Mouse (Mus musculus) mesoderm, embryonic 11.5 days (tissue): Measurements from ENCODE around the gene Ace2.

ENCODE experiments used
- DNase-seq: peaks from one replicate; pipeline ENCODE4 v3.0.0-alpha.2; 2012; ENCODE audit warnings: low read depth, low spot score

Ace2 gene

DNA sequence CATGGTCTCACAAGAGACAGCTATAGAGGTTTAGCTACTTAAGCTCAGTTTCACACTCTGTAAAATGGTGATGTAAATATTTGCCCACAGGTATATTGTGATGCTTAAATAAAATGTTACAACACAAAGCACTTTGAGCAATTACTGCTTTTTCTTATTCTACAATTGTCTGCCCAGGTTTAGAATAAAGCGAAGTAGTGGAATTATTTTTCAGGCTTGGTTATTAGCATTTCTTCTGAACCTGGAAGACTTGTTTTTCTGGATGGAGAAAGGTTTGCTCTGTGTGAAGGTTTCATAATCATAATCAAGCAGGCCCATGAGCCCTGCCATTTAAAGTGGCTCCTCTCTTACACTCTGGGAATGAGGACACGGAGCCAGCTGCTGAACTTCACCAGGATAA is at the start of gene Ace2:
Gene Ace2, plus strand, starts transcription at position 301 of the 400 bp plus-strand sequence.
- no peak for DNase-seq

DNA sequence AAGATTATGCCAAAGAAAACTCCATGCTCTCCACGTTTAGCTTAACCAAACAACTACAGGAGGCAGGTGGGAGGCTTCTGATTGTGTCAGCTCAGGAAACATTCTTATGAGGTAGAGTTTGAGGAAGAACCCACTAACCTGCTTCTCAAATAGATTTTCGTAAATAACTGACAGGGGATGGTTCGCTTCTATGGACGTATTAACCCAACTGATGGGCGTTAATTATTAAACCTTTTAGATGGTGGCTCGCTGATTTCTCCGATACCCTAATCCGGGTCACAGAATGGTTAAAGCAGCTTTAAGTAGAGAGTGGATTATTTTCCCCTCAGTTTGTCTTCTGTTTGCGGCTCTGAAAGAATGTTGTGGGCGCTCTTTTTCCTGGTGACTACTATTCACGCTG is 49.2 kb upstream of the Ace2 start:
- no peak for DNase-seq

DNA sequence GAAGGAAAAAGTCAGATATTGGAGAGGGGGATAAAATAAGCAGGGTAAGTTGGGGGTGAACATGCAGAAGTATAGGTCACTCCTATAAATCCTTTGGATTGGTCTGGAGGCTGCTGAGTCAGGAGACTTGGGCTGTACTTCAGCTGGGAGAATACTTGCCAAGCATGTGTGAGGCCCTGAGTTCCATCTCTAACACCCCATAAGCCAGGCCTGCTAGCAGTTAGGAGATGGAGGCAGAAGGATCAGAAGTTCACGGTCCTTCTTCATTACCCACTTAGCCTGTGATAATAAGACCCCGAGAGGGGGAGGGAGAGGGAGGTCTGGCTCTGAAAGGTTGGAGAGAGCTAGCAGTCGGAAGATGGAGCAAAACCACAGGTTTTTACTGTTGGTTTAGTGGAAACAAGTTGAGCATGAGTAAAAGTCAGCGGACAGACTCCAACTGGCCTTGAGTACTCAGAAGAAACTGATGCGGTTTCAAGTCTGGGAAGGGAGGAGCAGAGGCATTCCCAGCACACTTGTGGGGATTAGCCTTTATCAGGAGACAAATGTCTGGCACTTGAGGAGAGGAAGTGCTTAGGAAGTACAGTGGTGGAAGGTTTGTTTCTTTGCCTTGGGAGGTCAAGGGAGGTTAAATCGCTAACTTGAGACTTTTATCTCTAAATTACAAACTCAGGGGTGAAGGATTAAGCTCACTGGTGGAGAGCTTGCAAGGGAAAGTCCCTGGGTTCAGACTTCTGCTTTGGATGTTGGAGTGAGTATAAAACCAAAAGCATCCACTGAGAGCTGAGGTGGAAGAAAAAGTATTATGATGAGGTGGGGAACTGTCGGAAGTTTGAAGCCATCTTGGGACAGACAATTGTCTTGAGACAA is 46.6 kb upstream of the Ace2 start:
- DNase-seq, result no peak

- DNase-seq, result no peak
Observed at GRCm38 (mm10) chrX:164093435-164093834, 45.7 kb upstream of the Ace2 start.

DNA sequence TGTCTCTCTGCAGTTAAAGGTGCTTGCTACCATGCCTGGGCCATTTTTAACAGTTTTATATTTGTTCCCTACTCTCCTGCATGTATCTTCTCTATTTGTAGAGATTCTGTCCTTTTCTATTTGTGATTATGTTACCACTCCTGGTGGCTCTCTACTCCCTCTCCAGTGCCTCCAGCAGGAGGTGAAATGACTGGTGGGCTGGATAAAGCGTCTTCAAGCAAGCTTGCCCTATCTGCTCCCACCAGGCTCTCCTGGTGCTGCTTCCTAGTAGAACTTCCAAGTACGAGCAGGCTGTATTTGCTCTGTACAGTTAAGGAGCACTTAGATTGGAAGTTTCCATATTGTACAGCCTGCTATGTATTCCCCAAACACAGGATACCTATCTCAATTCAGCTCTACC is 43.3 kb upstream of the Ace2 start:
- DNase-seq, result no peak

DNA sequence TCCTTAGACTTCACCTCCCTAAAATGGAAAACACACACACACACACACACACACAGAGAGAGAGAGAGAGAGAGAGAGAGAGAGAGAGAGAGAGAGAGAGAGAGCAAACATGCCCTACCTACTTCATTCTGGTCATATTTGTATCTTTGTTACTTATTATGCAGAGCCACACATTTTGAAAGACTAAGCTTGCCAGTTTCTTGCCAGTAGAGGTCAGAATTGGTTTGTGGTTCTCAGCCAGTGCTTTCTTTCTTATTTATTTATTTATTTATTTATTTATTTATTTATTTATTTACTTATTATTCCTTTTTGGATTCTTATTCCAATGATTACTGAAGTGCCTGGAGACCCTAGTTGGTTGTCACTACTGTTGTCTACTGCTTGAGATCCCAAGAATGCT is 37.6 kb upstream of the Ace2 start:
- no peak for DNase-seq

DNA sequence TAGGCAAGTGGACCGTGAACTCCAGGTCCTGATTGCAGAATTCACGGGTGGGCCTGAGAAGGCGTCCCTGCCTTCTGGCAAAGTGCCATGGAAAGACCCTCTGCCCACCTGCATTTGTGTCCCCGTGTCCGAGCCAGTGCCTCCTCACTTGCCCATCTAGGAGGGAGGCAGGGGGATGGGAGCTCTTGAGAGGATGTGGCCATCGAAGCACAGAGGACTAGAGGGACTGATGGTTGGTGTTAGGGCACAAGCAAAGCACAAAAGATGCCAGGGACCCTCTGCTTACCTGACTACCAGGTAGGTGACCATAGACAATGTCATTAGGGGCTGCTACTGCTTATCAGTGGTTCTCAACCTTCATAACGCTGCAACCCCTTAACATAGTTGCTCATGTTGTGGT is 36.9 kb upstream of the Ace2 start:
- no peak for DNase-seq

- no peak for DNase-seq
Observed at GRCm38 (mm10) chrX:164102656-164103055, 36.5 kb upstream of the Ace2 start.

DNA sequence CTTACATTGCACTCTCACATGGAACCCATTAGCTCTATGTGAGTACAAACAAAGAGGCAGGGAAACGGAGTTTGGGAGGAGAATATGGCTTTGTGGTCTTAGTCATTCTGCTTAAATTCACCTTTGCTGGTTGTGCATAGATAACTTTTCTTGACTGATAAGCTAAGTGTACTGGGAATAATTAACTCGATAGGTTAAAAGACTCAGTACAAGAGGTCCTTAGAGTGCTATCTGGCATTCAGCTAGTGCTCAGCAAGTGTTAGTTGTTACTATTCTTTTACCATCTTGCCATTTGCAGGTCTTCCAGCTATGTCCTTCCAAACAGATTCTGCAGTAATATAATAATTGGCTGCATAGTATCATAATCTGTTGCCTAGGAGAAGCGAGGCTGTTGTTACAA is 28.0 kb upstream of the Ace2 start:
- DNase-seq, result no peak

- no peak for DNase-seq
Observed at GRCm38 (mm10) chrX:164113744-164114143, 25.4 kb upstream of the Ace2 start.

- DNase-seq, result no peak
Observed at GRCm38 (mm10) chrX:164123942-164124341, 15.2 kb upstream of the Ace2 start.

GRCm38 (mm10) chrX:164133531-164133930 is 5.6 kb upstream of the Ace2 start:
- DNase-seq, result no peak

DNA sequence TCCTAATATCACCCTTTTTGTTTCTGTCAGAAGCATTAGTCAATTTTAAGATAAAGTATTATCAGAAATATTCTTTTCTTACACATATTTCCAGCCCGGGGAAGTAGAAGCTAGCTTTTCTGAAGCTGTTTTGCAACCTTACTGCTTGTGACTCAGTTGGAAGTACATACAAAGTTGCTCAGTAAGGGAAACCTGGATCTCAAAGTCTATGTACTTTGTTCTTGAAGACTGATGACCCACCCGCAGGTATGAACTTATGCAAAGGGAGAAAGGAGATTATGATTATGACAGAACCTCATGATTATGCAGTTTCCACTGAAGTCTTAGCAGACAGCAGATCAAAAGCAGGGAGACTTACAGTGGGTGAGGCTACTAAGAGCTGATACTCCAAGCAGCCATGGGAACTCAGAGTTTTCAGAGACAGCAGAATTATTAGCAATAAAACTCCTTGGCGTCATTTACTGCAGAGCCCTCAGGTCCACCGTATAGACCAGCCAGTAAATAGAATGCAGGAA is 3.8 kb upstream of the Ace2 start:
- no peak for DNase-seq

DNA sequence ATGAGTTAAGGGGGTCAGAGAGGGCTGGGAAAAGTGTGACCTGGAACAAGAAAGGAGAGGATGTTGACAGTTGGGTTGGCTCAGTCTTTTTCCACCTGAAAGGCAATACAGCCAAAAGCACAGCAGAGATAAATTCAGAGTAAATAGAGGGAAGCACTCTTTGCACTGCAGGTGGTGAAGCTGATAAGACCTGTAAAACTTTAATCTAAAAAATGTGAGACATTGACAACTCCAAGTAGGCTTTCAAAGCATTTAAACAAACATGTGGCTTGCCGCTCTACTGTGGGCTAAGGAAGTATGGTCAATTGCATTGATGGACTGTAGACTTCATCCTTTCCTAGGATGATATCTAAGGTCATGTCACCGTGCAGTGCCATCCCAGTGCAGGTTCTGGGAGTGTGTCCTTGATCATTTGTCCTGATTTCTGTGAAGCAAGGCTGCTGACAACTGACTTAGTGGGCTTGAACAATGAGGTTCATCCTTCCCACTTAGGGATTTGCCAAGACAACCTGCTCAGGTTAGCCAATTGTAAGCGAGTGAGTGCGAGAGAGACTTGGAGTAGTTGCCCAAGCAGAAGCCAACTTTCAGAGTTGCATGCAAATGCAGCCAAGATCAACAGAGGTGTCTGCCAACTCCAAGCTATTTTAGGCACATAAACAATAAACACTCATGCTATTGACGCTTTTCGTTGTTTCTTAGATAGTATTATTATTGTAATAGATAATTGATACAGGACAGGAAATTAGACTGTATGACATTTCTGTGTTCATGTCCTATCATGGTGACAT is 6.5 kb downstream of the Ace2 start:
- DNase-seq, result no peak

DNA sequence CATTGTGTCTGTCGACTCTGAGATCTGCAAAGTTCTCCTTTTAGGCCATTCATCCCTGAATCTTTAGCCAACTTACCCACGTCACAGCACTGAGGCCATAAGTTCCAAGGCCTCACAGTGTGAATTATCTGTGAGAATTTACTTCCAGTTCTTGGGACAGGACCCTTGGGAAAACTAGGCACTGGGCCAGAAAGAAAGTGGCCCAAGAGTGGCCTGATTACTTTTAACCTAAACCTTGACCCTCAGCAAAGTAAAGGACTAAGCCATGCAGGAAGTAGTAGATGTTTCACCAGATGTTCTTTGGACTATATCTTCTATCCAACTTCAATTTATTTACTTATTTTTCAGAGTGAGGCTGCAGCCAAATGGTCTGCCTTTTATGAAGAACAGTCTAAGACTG is 13.6 kb downstream of the Ace2 start:
- no peak for DNase-seq

GRCm38 (mm10) chrX:164153606-164154005 is 14.5 kb downstream of the Ace2 start:
- no peak for DNase-seq

DNA sequence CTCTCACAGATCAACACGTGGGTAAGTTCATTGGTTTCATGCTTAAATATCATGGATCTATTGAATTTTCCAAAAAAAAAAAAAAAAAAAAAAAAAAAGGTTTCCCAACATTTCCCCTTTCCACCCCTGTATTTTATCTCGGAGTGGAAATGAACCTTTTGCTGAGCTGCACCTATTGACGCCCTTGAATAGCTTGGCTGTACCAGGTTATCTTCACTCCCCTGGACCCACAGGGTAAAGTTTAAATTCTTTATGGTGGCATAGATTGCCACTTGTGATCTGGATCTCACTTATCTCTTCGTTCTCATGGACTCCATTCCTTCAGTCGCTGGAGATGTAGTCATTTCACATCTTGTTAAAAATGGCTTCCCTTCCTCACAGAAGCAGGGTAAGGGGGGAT is 15.5 kb downstream of the Ace2 start:
- no peak for DNase-seq

GRCm38 (mm10) chrX:164164681-164165080 is 25.5 kb downstream of the Ace2 start:
- DNase-seq, result no peak

DNA sequence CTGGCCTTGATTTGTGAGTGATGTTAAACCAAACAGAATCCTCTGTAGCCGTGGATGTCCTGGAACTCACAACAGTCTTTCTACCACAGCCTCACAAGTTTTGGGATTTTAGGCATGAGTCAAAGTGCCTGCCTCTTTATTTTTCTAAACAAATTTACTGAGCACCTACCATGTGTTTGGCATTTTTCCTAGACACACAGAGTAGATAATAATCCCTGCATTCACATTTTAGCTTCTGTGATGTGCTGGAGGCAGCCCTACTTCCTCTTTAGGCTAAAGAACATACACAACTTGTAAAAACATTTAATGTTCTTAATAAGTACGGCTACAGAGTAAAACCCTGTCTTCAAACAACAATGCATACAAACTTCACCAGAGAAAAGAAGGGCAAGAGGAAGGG is 31.9 kb downstream of the Ace2 start:
- no peak for DNase-seq

DNA sequence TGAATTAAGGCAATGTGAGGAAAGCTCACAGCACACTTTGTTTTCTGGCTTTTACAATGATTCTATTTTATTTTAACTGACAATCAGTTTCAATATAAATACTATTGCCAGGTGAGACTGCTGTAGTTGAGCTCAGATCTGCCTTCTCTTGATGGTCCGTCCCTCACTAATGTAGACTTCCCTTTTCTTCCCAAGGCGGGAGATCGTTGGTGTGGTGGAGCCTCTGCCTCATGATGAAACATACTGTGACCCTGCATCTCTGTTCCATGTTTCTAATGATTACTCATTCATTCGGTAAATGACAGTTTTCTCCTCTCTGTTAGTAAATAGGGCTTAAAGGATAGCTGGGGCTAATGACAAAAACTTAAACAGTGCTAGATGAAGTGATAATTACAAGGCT is 34.7 kb downstream of the Ace2 start:
- no peak for DNase-seq

DNA sequence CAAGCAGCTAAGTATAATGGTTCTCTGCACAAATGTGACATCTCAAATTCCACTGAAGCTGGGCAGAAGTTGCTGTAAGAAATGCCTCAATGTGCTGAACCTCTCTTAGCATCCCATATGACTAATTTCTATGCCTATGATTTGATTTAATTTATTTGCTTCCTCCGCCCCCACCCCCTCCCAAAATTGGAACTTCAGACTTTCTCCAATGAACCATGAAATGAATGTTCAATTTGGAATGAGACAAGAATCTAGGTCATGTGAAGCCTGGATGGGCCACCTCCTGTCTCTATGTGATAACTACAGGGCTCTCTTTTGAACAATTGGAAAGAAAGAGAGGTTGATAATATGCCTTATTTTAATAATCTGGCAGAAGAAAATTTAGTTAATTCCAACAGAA is 36.2 kb downstream of the Ace2 start:
- DNase-seq, result no peak

DNA sequence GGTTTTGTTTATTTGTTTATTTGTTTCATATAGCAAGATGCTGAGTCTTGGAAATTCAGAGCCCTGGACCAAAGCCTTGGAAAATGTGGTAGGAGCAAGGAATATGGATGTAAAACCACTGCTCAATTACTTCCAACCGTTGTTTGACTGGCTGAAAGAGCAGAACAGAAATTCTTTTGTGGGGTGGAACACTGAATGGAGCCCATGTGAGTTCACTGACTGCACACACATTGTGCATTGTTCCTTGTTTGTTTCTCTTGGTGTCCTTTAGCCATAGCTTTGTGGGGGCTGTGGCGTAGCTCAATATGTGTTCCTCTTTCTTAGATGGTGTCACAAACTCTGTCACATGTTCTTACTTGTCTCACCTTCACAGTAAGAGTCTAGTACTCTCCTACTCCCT is 36.6 kb downstream of the Ace2 start:
- no peak for DNase-seq

- no peak for DNase-seq
Observed at GRCm38 (mm10) chrX:164178856-164179255, 39.7 kb downstream of the Ace2 start.
